Mouse (Mus musculus) small intestine, adult 2 months (tissue): ENCODE data around the gene Eml6.

ENCODE experiments used
- CTCF ChIP-seq: fragments of 200-500 bp; IDR thresholded peaks from 2 replicates; pipeline ENCODE4 v1.5.1; 2012; ENCODE audit warnings: low read depth, mild to moderate bottlenecking, control low read depth, inconsistent platforms, low read length, moderate library complexity, mixed read lengths; ENCODE audit not compliant: insufficient replicate concordance, insufficient read length; ENCODE audit errors: extremely low read depth
- POLR2A ChIP-seq: fragments of 200-500 bp; IDR thresholded peaks from 2 replicates; pipeline ENCODE4 v1.6.1; 2012; ENCODE audit warnings: low read depth, mild to moderate bottlenecking, control low read depth, inconsistent platforms, low read length, moderate library complexity

- no peak for TF ChIP-seq CTCF
- TF ChIP-seq POLR2A = no peak
Observed at GRCm38 (mm10) chr11:29770666-29771400, 255.0 kb downstream of the Eml6 start.
